Mouse (Mus musculus) small intestine, adult 2 months (tissue): Measurements from ENCODE around the gene Csf1. TPM values are rescaled to one million over a fixed set of nuclear protein-coding genes. Genes with fewer than 3 reads are reported as not detected.

Experiments
- H3K27ac ChIP-seq: fragments of 200-500 bp; 2 replicates; pipeline ENCODE4 v1.5.1; 2012; ENCODE audit warnings: low read depth, low read length, control low read depth, inconsistent platforms; ENCODE audit not compliant: insufficient read depth
- H3K27me3 ChIP-seq: fragments of 200-500 bp; 2 replicates; pipeline ENCODE4 v1.6.1; 2012; ENCODE audit warnings: mild to moderate bottlenecking, moderate library complexity, low read length, inconsistent platforms; ENCODE audit not compliant: control insufficient read depth, insufficient read depth
- H3K36me3 ChIP-seq: fragments of 200-500 bp; 2 replicates; pipeline ENCODE4 v1.6.1; 2012; ENCODE audit warnings: mild to moderate bottlenecking, low read length, control low read depth, inconsistent platforms; ENCODE audit not compliant: control insufficient read depth, insufficient read depth
- H3K4me1 ChIP-seq: fragments of 200-500 bp; 2 replicates; pipeline ENCODE4 v1.6.1; 2012; ENCODE audit warnings: low read length, inconsistent platforms, mixed read lengths; ENCODE audit not compliant: control insufficient read depth, insufficient read depth, insufficient read length
- H3K4me3 ChIP-seq: fragments of 200-500 bp; 2 replicates; pipeline ENCODE4 v1.5.1; 2012; ENCODE audit warnings: low read depth, mild to moderate bottlenecking, control low read depth, inconsistent platforms, low read length, moderate library complexity
- CTCF ChIP-seq: fragments of 200-500 bp; IDR thresholded peaks from 2 replicates; pipeline ENCODE4 v1.5.1; 2012; ENCODE audit warnings: low read depth, mild to moderate bottlenecking, control low read depth, inconsistent platforms, low read length, moderate library complexity, mixed read lengths; ENCODE audit not compliant: insufficient replicate concordance, insufficient read length; ENCODE audit errors: extremely low read depth
- POLR2A ChIP-seq: fragments of 200-500 bp; IDR thresholded peaks from 2 replicates; pipeline ENCODE4 v1.6.1; 2012; ENCODE audit warnings: low read depth, mild to moderate bottlenecking, control low read depth, inconsistent platforms, low read length, moderate library complexity
- WGBS: fragments of 180-500 bp; shearing (Covaris S2); methylation state at CpG from one replicate; pipeline ENCODE4 v1.1.7; 2018; 5-methylcytosine and 5-hydroxymethylcytosine counted together
- polyA plus RNA-seq: library from polyadenylated mRNA; depleted of rRNA; stranded (reverse); fragments of >200 nt; gene quantifications from 2 replicates; pipeline ENCODE4 v1.2.3, GENCODE M21; 2012

Gene Csf1
- polyA plus RNA-seq, 1 experiment = 9.7 TPM

- no peaks in the 10 kb centered on the region for H3K4me1 ChIP-seq
- H3K27me3 ChIP-seq = no peaks in the 10 kb centered on the region
- WGBS = 93% methylated on average over 4 of the region's 4 CpGs
- H3K27ac ChIP-seq = no peak overlapping the region
- TF ChIP-seq POLR2A (no peak), CTCF (no peak)
- H3K4me3 ChIP-seq = no peak overlapping the region
- H3K36me3 ChIP-seq = peaks cover 5% of the 10 kb centered on the region; the same call in 1 of the 2 replicates
These were observed 10.8 kb downstream of the Csf1 start for GRCm38 (mm10) chr3:107749446-107749845.

GRCm38 (mm10) chr3:107748260-107748955 lies 11.9 kb downstream of the Csf1 start:
- Histone ChIP-seq H3K27ac (no peak overlapping the region), H3K36me3 (peaks cover 3% of the 10 kb centered on the region; the same call in 1 of the 2 replicates), H3K4me3 (no peak overlapping the region), H3K4me1 (peaks cover 4% of the 10 kb centered on the region; the same call in 1 of the 2 replicates), H3K27me3 (no peaks in the 10 kb centered on the region)
- no peak for TF ChIP-seq POLR2A
- TF ChIP-seq CTCF = peak; percentile 50; the same call in 1 of the 2 replicates
- 80% methylated on average over 14 of the region's 14 CpGs for WGBS

GRCm38 (mm10) chr3:107746026-107746425 lies 14.2 kb downstream of the Csf1 start:
- TF ChIP-seq CTCF (no peak), POLR2A (no peak)

GRCm38 (mm10) chr3:107743650-107744049 lies 16.6 kb downstream of the Csf1 start:
- H3K27me3 ChIP-seq = no peaks in the 10 kb centered on the region
- H3K27ac ChIP-seq = no peak overlapping the region
- peaks cover 2% of the 10 kb centered on the region; the same call in 1 of the 2 replicates for H3K36me3 ChIP-seq
- TF ChIP-seq CTCF = no peak
- no peak for TF ChIP-seq POLR2A
- WGBS = 67% methylated on average over 1 of the region's 1 CpGs
- H3K4me1 ChIP-seq = peaks cover 19% of the 10 kb centered on the region
- no peak overlapping the region for H3K4me3 ChIP-seq

More at GRCm38 (mm10) chr3:107746026-107746425, 14.2 kb downstream of the Csf1 start:
- H3K27ac ChIP-seq = no peak overlapping the region
- peaks cover 19% of the 10 kb centered on the region for H3K4me1 ChIP-seq
- no peaks in the 10 kb centered on the region for H3K27me3 ChIP-seq
- no peak overlapping the region for H3K4me3 ChIP-seq
- peaks cover 2% of the 10 kb centered on the region; the same call in 1 of the 2 replicates for H3K36me3 ChIP-seq
- WGBS = 90% methylated on average over 3 of the region's 3 CpGs

GRCm38 (mm10) chr3:107743107-107743506 lies 17.2 kb downstream of the Csf1 start:
- no peak overlapping the region for H3K4me3 ChIP-seq
- H3K4me1 ChIP-seq = peaks cover 19% of the 10 kb centered on the region
- H3K36me3 ChIP-seq = peaks cover 2% of the 10 kb centered on the region; the same call in 1 of the 2 replicates
- TF ChIP-seq CTCF (no peak), POLR2A (no peak)
- WGBS = 37% methylated on average over 3 of the region's 3 CpGs
- no peaks in the 10 kb centered on the region for H3K27me3 ChIP-seq
- H3K27ac ChIP-seq = no peak overlapping the region

- no peak for TF ChIP-seq CTCF
- TF ChIP-seq POLR2A = no peak
- H3K27ac ChIP-seq = peak overlapping the region; percentile 1; the same call in 1 of the 2 replicates
- H3K27me3 ChIP-seq = no peaks in the 10 kb centered on the region
- peaks cover 19% of the 10 kb centered on the region for H3K4me1 ChIP-seq
- 77% methylated on average over 10 of the region's 10 CpGs for WGBS
- no peak overlapping the region for H3K4me3 ChIP-seq
- no peaks in the 10 kb centered on the region; the same call in 1 of the 2 replicates for H3K36me3 ChIP-seq
These were observed 18.1 kb downstream of the Csf1 start for GRCm38 (mm10) chr3:107742071-107742710.

GRCm38 (mm10) chr3:107741387-107741786 lies 18.9 kb downstream of the Csf1 start:
- peaks cover 19% of the 10 kb centered on the region for H3K4me1 ChIP-seq
- no peak overlapping the region for H3K4me3 ChIP-seq
- H3K36me3 ChIP-seq = no peaks in the 10 kb centered on the region; the same call in 1 of the 2 replicates
- H3K27ac ChIP-seq = no peak overlapping the region
- no peaks in the 10 kb centered on the region for H3K27me3 ChIP-seq
- TF ChIP-seq CTCF (no peak), POLR2A (no peak)
